14 mouse cellular contexts compared by ENCODE assay signal in the genomic region with DNA sequence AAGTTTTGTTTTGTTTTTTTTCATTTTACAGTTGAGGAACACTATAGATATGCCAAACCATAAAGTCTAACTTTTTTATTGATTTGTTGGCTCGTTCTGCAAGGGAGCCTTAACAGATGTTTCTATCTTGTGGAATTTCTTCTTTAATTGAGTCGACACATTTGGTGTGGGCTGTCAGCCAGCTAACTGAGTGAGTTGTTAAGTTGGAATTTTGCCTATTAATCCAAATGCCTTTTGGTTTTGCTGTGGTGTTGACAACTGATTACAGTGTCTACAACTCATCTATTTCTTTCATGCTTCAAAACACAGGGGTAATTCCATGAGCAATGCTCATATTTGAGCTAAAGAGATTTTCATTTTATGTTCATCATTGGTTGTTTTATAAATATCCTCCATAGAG. TPM values are rescaled to one million over a fixed set of nuclear protein-coding genes. Genes with fewer than 3 reads are reported as not detected.
DNase-seq lines count a peak whose midpoint lies in the region; ATAC-seq lines count a peak whose summit lies in the region.
"Had no signal": no experiment of that assay in that cellular context is flagged by ENCODE, and none has a peak within 500 bp of the region (broad histone marks: within the 10 kb centered on the region; RNA-seq: fewer than 3 reads in every experiment).

No protein-coding gene starts in this region.

- 44% methylated on average over 2 of the region's 2 CpGs for WGBS in kidney, embryonic 15.5 days

- no peaks in the 10 kb centered on the region for H3K36me3 ChIP-seq in kidney, embryonic 15.5 days
- H3K36me3 ChIP-seq: hindbrain, embryonic 13.5 days; liver, embryonic 13.5 days; midbrain, embryonic 10.5 days had no signal

- H3K4me2 ChIP-seq in kidney, embryonic 15.5 days: no peak overlapping the region
- H3K4me2 ChIP-seq: heart, embryonic 13.5 days; hindbrain, embryonic 13.5 days; liver, embryonic 13.5 days had no signal

- no peak overlapping the region for H3K9ac ChIP-seq in kidney, embryonic 15.5 days
- H3K9ac ChIP-seq: heart, embryonic 13.5 days; hindbrain, embryonic 13.5 days; liver, embryonic 13.5 days had no signal

- H3K27me3 ChIP-seq in kidney, embryonic 15.5 days: no peaks in the 10 kb centered on the region
- H3K27me3 ChIP-seq: heart, embryonic 13.5 days; hindbrain, embryonic 13.5 days; liver, embryonic 13.5 days had no signal

- peaks cover 1% of the 10 kb centered on the region for H3K4me1 ChIP-seq in kidney, embryonic 15.5 days
- H3K4me1 ChIP-seq: hindbrain, embryonic 13.5 days; midbrain, embryonic 10.5 days had no signal

- no peaks in the 10 kb centered on the region for H3K9me3 ChIP-seq in kidney, embryonic 15.5 days (replicated peaks)
- H3K9me3 ChIP-seq: hindbrain, embryonic 13.5 days; liver, embryonic 13.5 days had no signal

- DNase-seq in frontal cortex, postnatal 36 days (ENCODE audit: low spot score in 2 of 2): peak; percentile 3 to 11
- no peak for DNase-seq in frontal cortex, postnatal 10 days (ENCODE audit: low spot score in 2 of 2)
- peak; percentile 42 for DNase-seq in kidney, postnatal 14 days
- peak; percentile 88 for DNase-seq in Muller cell, postnatal 12 days (ENCODE audit: inconsistent ontology term)
- DNase-seq in layer of hippocampus, adult 8-10 months (ENCODE audit: low spot score in 2 of 2): peak; percentile 30 to 60
- DNase-seq in urinary bladder, adult 18-20 months (ENCODE audit: low spot score in 2 of 2): no peak
- DNase-seq in cerebellum, adult 11 months: no peak
- DNase-seq: cerebellum, postnatal 10 days; liver, embryonic 13.5 days had no signal

- no peak for ATAC-seq in kidney, embryonic 15.5 days (replicated peaks; ENCODE audit: low FRiP score)

- H3K4me3 ChIP-seq in kidney, embryonic 15.5 days (replicated peaks): no peak overlapping the region
- H3K4me3 ChIP-seq: heart, embryonic 13.5 days; hindbrain, embryonic 13.5 days; liver, embryonic 13.5 days; midbrain, embryonic 10.5 days; myocyte had no signal

- no peak overlapping the region for H3K27ac ChIP-seq in kidney, embryonic 15.5 days
- H3K27ac ChIP-seq: heart, embryonic 13.5 days; hindbrain, embryonic 13.5 days; liver, embryonic 13.5 days; midbrain, embryonic 10.5 days had no signal

RNA-seq across cellular contexts. Expression of gene Gpat3, which starts 20.7 kb away (rescaled TPM):
- polyA plus RNA-seq in kidney, embryonic 15.5 days (2015; fragmentation: Nextera tagmentation; extraction: Ambion mirVana): 1.1 and 1.7 TPM in 2 replicates
- 1 to 10 TPM; 2.8 to 4.0 (median 4.0) TPM for total RNA-seq in layer of hippocampus, adult 8-10 months (2022)

RNA-seq across cellular contexts. Expression of gene Abraxas1, which starts 45.4 kb away (rescaled TPM):
- polyA plus RNA-seq in kidney, embryonic 15.5 days (2015; fragmentation: Nextera tagmentation; extraction: Ambion mirVana): 34.3 and 36.5 TPM in 2 replicates
- total RNA-seq in layer of hippocampus, adult 8-10 months (2022): 10 to 100 TPM in 1 of 4 experiments, 1 to 10 TPM in 3; 7.0 to 11.1 (median 8.9) TPM

Comparison
In these comparisons a context has a peak if more than half of its experiments do, and no peak if none do; other contexts are left out.
1. DNase-seq: peak in frontal cortex, postnatal 36 days (2 of 2), kidney, postnatal 14 days (single experiment), Muller cell, postnatal 12 days (single experiment) and layer of hippocampus, adult 8-10 months (2 of 2); none in frontal cortex, postnatal 10 days (0 of 2), urinary bladder, adult 18-20 months (0 of 2) and cerebellum, adult 11 months (single experiment).